Mouse (Mus musculus) heart, postnatal 10 days (tissue): ENCODE measurements around the gene Cga. TPM values are rescaled to one million over a fixed set of nuclear protein-coding genes. Genes with fewer than 3 reads are reported as not detected.

Experiments used
- DNase-seq, 2 experiments: peaks; one replicate each; pipeline ENCODE4 v3.0.0; 2021
- intact Hi-C: fragments of 180-260 bp; cut with DNase I; formaldehyde crosslinking; loops from one replicate; pipeline ENCODE4 v1.15.1; 2025
- total RNA-seq, 2 experiments: library from RNA; stranded (reverse); gene quantifications; 2 replicates each; pipeline ENCODE4 v1.2.3; 2021

The Cga gene
- total RNA-seq = not detected

GRCm38 (mm10) chr4:34893479-34893878 lies at the start of gene Cga:
TSS of gene Cga (plus strand) at chr4:34893779.
- no peak for DNase-seq
- intact Hi-C loops = no loop called here

GRCm38 (mm10) chr4:34843839-34844238 lies 49.7 kb upstream of the Cga start:
- intact Hi-C loops = loop anchor here (5.0 kb wide), 1 partner anchor 33 kb away; no protein-coding TSS in a partner anchor

GRCm38 (mm10) chr4:34847679-34848309 lies 45.8 kb upstream of the Cga start:
- DNase-seq = no peak
- intact Hi-C loops = no loop called here

More at GRCm38 (mm10) chr4:34843839-34844238, 49.7 kb upstream of the Cga start:
- no peak for DNase-seq

- no peak for DNase-seq
Measured at GRCm38 (mm10) chr4:34850156-34850555, 43.4 kb upstream of the Cga start.

GRCm38 (mm10) chr4:34852051-34852450 lies 41.5 kb upstream of the Cga start:
- DNase-seq = peak; percentile 17 to 18
- intact Hi-C loops = no loop called here

More at GRCm38 (mm10) chr4:34850156-34850555, 43.4 kb upstream of the Cga start:
- intact Hi-C loops = no loop called here

GRCm38 (mm10) chr4:34855966-34856365 lies 37.6 kb upstream of the Cga start:
- no peak for DNase-seq
- intact Hi-C loops = no loop called here

- DNase-seq = no peak
- intact Hi-C loops = loop anchor here (2.0 kb wide), 1 partner anchor 14 kb away; no protein-coding TSS in a partner anchor
Measured at GRCm38 (mm10) chr4:34858903-34859302, 34.7 kb upstream of the Cga start.

- DNase-seq = no peak
- intact Hi-C loops = loop anchor here (2.0 kb wide), 1 partner anchor 13 kb away; no protein-coding TSS in a partner anchor
Measured at GRCm38 (mm10) chr4:34859416-34859815, 34.2 kb upstream of the Cga start.

- intact Hi-C loops = no loop called here
- no peak for DNase-seq
Measured at GRCm38 (mm10) chr4:34861438-34861837, 32.1 kb upstream of the Cga start.

- intact Hi-C loops = no loop called here
- DNase-seq = no peak
Measured at GRCm38 (mm10) chr4:34869813-34870212, 23.8 kb upstream of the Cga start.

GRCm38 (mm10) chr4:34872896-34873495 lies 20.6 kb upstream of the Cga start:
- intact Hi-C loops = loop anchor here (2.0 kb wide), 1 partner anchor 14 kb away; no protein-coding TSS in a partner anchor
- DNase-seq = peak; percentile 58

GRCm38 (mm10) chr4:34874234-34874633 lies 19.3 kb upstream of the Cga start:
- intact Hi-C loops = no loop called here

GRCm38 (mm10) chr4:34880921-34881650 lies 12.5 kb upstream of the Cga start:
- intact Hi-C loops = loop anchor here (5.0 to 10.0 kb wide), 2 partner anchors 69 to 196 kb away; partner anchors contain the start of gene Slc35a1
- DNase-seq = no peak

More at GRCm38 (mm10) chr4:34874234-34874633, 19.3 kb upstream of the Cga start:
- DNase-seq = no peak

GRCm38 (mm10) chr4:34881851-34882250 lies 11.7 kb upstream of the Cga start:
- intact Hi-C loops = loop anchor here (2.0 to 10.0 kb wide), 3 partner anchors 70 to 197 kb away; partner anchors contain the start of genes Slc35a1 and Smim8

GRCm38 (mm10) chr4:34882291-34882769 lies 11.2 kb upstream of the Cga start:
- intact Hi-C loops = loop anchor here (2.0 to 10.0 kb wide), 3 partner anchors 70 to 198 kb away; partner anchors contain the start of genes Slc35a1 and Smim8
- DNase-seq = peak; percentile 67 to 71

More at GRCm38 (mm10) chr4:34881851-34882250, 11.7 kb upstream of the Cga start:
- no peak for DNase-seq

GRCm38 (mm10) chr4:34882818-34883217 lies 10.8 kb upstream of the Cga start, which contains the start of gene Zfp292:
TSS of gene Zfp292 (minus strand) at chr4:34882960.
- DNase-seq = peak; percentile 95
- intact Hi-C loops = loop anchor here (2.0 to 10.0 kb wide), 3 partner anchors 71 to 198 kb away; partner anchors contain the start of genes Slc35a1 and Smim8

- intact Hi-C loops = loop anchor here (2.0 to 10.0 kb wide), 3 partner anchors 71 to 199 kb away; partner anchors contain the start of genes Slc35a1 and Smim8
- DNase-seq = no peak
Measured at GRCm38 (mm10) chr4:34883366-34884029, 10.1 kb upstream of the Cga start.

GRCm38 (mm10) chr4:34885631-34886351 lies 7.8 kb upstream of the Cga start:
- intact Hi-C loops = loop anchor here (5.0 to 10.0 kb wide), 2 partner anchors 201 to 333 kb away; partner anchors contain the start of genes Akirin2 and Slc35a1
- no peak for DNase-seq

- DNase-seq = peak; percentile 87 to 88
Measured at GRCm38 (mm10) chr4:34886490-34887111, 7.0 kb upstream of the Cga start.

More at GRCm38 (mm10) chr4:34886490-34887111, 7.0 kb upstream of the Cga start:
- intact Hi-C loops = loop anchor here (5.0 to 10.0 kb wide), 2 partner anchors 202 to 334 kb away; partner anchors contain the start of genes Akirin2 and Slc35a1
